Mouse (Mus musculus): ENCODE data around the gene Mef2a. TPM values are rescaled to one million over a fixed set of nuclear protein-coding genes. Genes with fewer than 3 reads are reported as not detected.

Gene Mef2a
- polyA plus RNA-seq, 1 experiment from 2014 or later, result 23.7 TPM

DNA sequence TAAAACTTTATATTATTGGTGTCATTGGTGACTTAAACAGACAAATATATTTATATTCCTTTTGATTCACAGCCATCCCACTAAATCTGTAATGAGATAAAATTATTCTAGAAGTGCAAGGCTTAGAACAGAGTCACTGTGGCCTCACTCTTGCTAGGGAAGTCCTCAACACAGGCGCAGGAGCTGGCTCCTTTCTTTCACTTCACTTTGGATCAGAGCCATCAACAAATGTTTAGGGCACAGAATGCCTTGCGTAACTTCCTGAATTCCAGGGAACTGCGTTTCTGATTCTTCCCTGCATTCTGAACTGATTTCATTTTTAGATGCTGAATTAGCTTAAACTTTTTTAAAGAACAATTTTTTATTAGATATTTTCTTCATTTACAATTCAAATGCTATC, 130.7 kb downstream of the Mef2a start:
- Histone ChIP-seq H3K27ac (ENCODE audit: low read length) (no peak overlapping the region), H3K4me3 (ENCODE audit: low read length) (no peak overlapping the region), H3K9ac (ENCODE audit: low read depth, low read length) (no peak overlapping the region), H3K9me3 (ENCODE audit: control insufficient read depth, low read length) (no peaks in the 10 kb centered on the region), H3K4me2 (ENCODE audit: low read depth, low read length) (no peak overlapping the region), H3K36me3 (ENCODE audit: control insufficient read depth, insufficient read depth, low read length) (peaks cover 3% of the 10 kb centered on the region; the same call in 1 of the 2 replicates), H3K27me3 (replicated peaks; ENCODE audit: control insufficient read depth, insufficient read depth, low read length) (no peaks in the 10 kb centered on the region), H3K4me1 (ENCODE audit: control insufficient read depth, insufficient read depth, low read length) (no peaks in the 10 kb centered on the region)
- no peak for ATAC-seq
- 57% methylated on average over 3 of the region's 3 CpGs for WGBS

DNA sequence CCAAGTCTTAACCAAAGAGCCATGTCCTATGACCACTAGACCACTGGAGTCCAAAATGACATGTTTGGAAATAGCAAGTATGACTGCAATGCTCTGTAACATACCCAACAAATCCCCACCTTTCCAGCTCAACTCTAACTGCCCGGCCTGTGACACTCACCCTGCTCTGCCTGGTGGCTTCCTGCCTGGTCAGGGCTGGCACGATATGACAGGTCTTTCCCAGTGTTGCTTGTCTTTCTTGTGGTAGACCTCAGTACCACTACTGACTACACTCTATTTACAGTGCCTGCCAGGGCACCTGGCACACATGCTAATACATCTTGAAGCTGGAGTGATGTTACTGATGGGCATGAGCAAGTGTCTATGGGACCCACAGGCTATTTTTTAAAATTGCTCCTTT, 134.9 kb downstream of the Mef2a start:
- H3K4me3 ChIP-seq (ENCODE audit: low read length), result no peak overlapping the region
- no peaks in the 10 kb centered on the region for H3K4me1 ChIP-seq (ENCODE audit: control insufficient read depth, insufficient read depth, low read length)
- H3K27ac ChIP-seq (ENCODE audit: low read length), result no peak overlapping the region
- H3K36me3 ChIP-seq (ENCODE audit: control insufficient read depth, insufficient read depth, low read length), result peaks cover 8% of the 10 kb centered on the region; the same call in 1 of the 2 replicates
- H3K27me3 ChIP-seq (replicated peaks; ENCODE audit: control insufficient read depth, insufficient read depth, low read length), result no peaks in the 10 kb centered on the region
- no peak overlapping the region for H3K9ac ChIP-seq (ENCODE audit: low read depth, low read length)
- no peak overlapping the region for H3K4me2 ChIP-seq (ENCODE audit: low read depth, low read length)
- ATAC-seq, result no peak
- no peaks in the 10 kb centered on the region for H3K9me3 ChIP-seq (ENCODE audit: control insufficient read depth, low read length)
- 96% methylated on average over 2 of the region's 2 CpGs for WGBS

DNA sequence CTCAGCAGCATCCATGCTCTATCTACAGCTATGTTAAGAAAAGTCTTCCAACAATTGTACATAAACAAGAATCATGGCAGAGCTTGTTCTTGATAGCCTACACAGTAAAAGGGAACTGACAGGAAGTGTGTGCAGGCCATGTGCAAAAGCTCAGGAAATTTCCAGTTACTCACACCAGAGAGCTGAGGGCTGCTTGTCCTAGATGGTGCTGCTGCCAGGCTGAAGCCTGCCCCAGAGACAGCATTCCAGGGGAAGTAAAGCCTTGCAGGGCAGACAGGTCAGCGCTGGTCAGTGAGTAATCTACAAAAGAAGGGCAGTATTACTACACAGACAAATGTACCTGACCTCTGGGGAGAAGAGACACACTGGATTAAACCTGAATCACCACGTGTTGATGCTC, 136.3 kb downstream of the Mef2a start:
- H3K9ac ChIP-seq (ENCODE audit: low read depth, low read length), result no peak overlapping the region
- ATAC-seq, result no peak
- no peaks in the 10 kb centered on the region for H3K9me3 ChIP-seq (ENCODE audit: control insufficient read depth, low read length)
- H3K27me3 ChIP-seq (replicated peaks; ENCODE audit: control insufficient read depth, insufficient read depth, low read length), result no peaks in the 10 kb centered on the region
- no peak overlapping the region for H3K4me3 ChIP-seq (ENCODE audit: low read length)
- 93% methylated on average over 2 of the region's 2 CpGs for WGBS
- H3K27ac ChIP-seq (ENCODE audit: low read length), result no peak overlapping the region
- no peak overlapping the region for H3K4me2 ChIP-seq (ENCODE audit: low read depth, low read length)
- peaks cover 10% of the 10 kb centered on the region; the same call in 1 of the 2 replicates for H3K36me3 ChIP-seq (ENCODE audit: control insufficient read depth, insufficient read depth, low read length)
- H3K4me1 ChIP-seq (ENCODE audit: control insufficient read depth, insufficient read depth, low read length), result no peaks in the 10 kb centered on the region

DNA sequence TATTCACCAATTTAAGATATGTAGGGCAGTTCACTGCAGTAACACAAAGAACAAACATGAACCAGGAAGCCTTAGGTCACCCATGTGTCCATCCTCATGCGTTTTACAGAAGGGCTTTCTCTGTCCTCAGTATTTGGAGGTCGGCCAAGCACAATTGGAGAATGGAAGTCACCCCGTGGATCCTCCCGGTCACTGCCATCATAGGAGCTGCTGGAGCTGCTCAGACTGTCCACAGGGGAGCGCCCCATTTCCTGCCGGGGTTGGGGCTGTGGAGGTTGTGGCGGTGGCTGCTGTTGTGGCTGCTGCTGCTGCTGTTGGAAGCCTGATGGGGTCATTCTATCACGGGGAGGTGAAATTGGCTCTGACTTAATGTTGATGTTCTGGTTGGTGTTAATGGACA, 137.9 kb downstream of the Mef2a start:
- H3K27ac ChIP-seq (ENCODE audit: low read length), result no peak overlapping the region
- peaks cover 10% of the 10 kb centered on the region; the same call in 1 of the 2 replicates for H3K36me3 ChIP-seq (ENCODE audit: control insufficient read depth, insufficient read depth, low read length)
- H3K9me3 ChIP-seq (ENCODE audit: control insufficient read depth, low read length), result no peaks in the 10 kb centered on the region
- no peaks in the 10 kb centered on the region for H3K4me1 ChIP-seq (ENCODE audit: control insufficient read depth, insufficient read depth, low read length)
- no peak overlapping the region for H3K4me3 ChIP-seq (ENCODE audit: low read length)
- no peaks in the 10 kb centered on the region for H3K27me3 ChIP-seq (replicated peaks; ENCODE audit: control insufficient read depth, insufficient read depth, low read length)
- H3K4me2 ChIP-seq (ENCODE audit: low read depth, low read length), result no peak overlapping the region
- no peak for ATAC-seq
- 70% methylated on average over 8 of the region's 8 CpGs for WGBS
- no peak overlapping the region for H3K9ac ChIP-seq (ENCODE audit: low read depth, low read length)

DNA sequence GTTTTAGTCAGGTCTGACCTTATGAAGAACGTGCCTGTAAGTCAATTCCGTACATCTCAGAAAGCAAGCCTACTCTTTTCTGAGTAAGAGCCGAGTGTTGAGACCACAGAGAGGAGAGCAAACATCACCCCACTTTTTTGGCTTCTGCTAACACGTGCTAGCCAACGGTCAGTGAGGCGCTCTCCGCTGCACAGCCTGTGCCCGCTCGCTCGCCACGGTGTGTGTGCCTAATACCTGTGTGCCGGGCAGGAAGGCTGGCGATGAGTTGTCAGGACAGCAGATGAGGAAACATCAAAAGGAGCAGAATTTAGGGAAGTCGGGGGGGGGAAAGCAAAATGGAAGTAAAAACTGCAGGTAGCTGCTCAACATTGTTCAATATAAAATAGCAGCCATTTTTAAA, 140.2 kb downstream of the Mef2a start:
- 91% methylated on average over 14 of the region's 14 CpGs for WGBS
- no peaks in the 10 kb centered on the region for H3K27me3 ChIP-seq (replicated peaks; ENCODE audit: control insufficient read depth, insufficient read depth, low read length)
- no peak overlapping the region for H3K27ac ChIP-seq (ENCODE audit: low read length)
- H3K4me2 ChIP-seq (ENCODE audit: low read depth, low read length), result no peak overlapping the region
- no peak overlapping the region for H3K4me3 ChIP-seq (ENCODE audit: low read length)
- no peaks in the 10 kb centered on the region for H3K4me1 ChIP-seq (ENCODE audit: control insufficient read depth, insufficient read depth, low read length)
- H3K9me3 ChIP-seq (ENCODE audit: control insufficient read depth, low read length), result no peaks in the 10 kb centered on the region
- 0 out of 2 replicates have a peak, but pooled peaks cover 8% of the 10 kb centered on the region for H3K36me3 ChIP-seq (ENCODE audit: control insufficient read depth, insufficient read depth, low read length)
- ATAC-seq, result no peak
- no peak overlapping the region for H3K9ac ChIP-seq (ENCODE audit: low read depth, low read length)

DNA sequence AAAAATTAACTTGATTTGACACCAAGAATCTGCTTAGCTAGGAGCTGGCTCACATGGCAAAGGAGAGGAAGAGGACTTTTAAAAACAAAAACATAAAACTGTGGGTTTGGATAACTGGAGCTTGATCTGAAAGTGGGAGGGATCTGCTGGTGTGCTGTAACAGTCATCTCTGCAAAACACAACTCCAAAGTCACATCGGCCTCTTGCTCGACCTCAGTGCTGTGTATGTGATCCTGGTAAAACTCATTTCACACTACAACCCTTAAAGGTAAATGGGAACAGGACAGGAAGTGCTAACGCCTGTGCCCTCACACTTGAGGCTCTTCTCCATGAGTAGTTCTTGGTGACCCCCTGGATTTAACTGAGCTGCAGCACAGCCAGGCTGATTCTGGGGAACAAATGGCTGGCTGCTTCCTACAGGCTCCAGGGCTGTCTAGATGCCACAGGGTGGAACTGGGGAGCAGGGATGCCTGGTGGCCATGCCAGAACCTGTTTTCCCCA, 142.0 kb downstream of the Mef2a start:
- no peak overlapping the region for H3K9ac ChIP-seq (ENCODE audit: low read depth, low read length)
- H3K4me3 ChIP-seq (ENCODE audit: low read length), result no peak overlapping the region
- WGBS, result 81% methylated on average over 3 of the region's 3 CpGs
- no peaks in the 10 kb centered on the region for H3K4me1 ChIP-seq (ENCODE audit: control insufficient read depth, insufficient read depth, low read length)
- H3K4me2 ChIP-seq (ENCODE audit: low read depth, low read length), result no peak overlapping the region
- ATAC-seq, result no peak
- no peak overlapping the region for H3K27ac ChIP-seq (ENCODE audit: low read length)
- no peaks in the 10 kb centered on the region for H3K9me3 ChIP-seq (ENCODE audit: control insufficient read depth, low read length)
- H3K27me3 ChIP-seq (replicated peaks; ENCODE audit: control insufficient read depth, insufficient read depth, low read length), result no peaks in the 10 kb centered on the region
- H3K36me3 ChIP-seq (ENCODE audit: control insufficient read depth, insufficient read depth, low read length), result 0 out of 2 replicates have a peak, but pooled peaks cover 9% of the 10 kb centered on the region

DNA sequence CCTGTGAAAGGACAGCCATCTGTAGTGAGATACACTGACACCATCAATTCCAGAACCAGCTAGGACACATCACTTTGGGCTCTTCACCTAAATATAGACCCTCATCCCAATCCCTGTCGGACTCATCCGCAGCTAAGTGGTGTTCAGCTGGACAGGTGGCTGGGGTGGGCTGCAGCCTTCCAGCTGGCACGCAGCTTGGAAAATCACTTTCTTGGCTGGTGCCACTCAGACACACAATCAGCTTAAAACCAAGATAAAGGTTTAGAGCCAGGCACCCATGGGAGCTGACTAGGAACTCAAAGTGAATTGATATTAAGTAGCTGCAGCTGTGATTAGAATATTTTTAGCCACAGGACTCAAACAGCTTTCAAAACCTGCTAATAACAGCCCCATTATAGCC, 142.4 kb downstream of the Mef2a start:
- Histone ChIP-seq H3K27ac (ENCODE audit: low read length) (no peak overlapping the region), H3K9ac (ENCODE audit: low read depth, low read length) (no peak overlapping the region), H3K4me1 (ENCODE audit: control insufficient read depth, insufficient read depth, low read length) (no peaks in the 10 kb centered on the region), H3K36me3 (ENCODE audit: control insufficient read depth, insufficient read depth, low read length) (0 out of 2 replicates have a peak, but pooled peaks cover 9% of the 10 kb centered on the region), H3K27me3 (replicated peaks; ENCODE audit: control insufficient read depth, insufficient read depth, low read length) (no peaks in the 10 kb centered on the region), H3K4me2 (ENCODE audit: low read depth, low read length) (no peak overlapping the region), H3K4me3 (ENCODE audit: low read length) (no peak overlapping the region), H3K9me3 (ENCODE audit: control insufficient read depth, low read length) (no peaks in the 10 kb centered on the region)
- no peak for ATAC-seq
- 81% methylated on average over 3 of the region's 3 CpGs for WGBS

DNA sequence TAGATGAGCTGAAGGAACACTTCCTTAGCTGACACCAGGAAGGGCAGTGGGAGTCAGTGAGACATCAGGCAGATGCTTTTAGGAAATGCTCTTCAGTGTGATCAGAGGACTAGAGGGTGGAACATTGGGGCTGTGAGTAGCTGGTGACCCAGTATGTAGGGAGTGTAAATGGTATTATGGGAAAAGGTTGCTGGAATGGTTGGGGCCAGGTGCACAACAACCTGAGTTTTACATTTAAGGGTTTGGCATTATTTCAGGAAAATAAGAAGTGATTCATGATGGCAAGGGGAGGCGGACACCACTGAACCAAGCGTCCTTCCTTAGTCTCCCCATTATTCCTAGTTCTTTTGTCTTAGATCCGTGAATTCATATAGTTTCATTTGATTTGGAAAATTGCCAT, 143.0 kb downstream of the Mef2a start:
- H3K36me3 ChIP-seq (ENCODE audit: control insufficient read depth, insufficient read depth, low read length), result 0 out of 2 replicates have a peak, but pooled peaks cover 5% of the 10 kb centered on the region
- H3K9me3 ChIP-seq (ENCODE audit: control insufficient read depth, low read length), result no peaks in the 10 kb centered on the region
- H3K27ac ChIP-seq (ENCODE audit: low read length), result no peak overlapping the region
- no peak overlapping the region for H3K4me2 ChIP-seq (ENCODE audit: low read depth, low read length)
- no peak overlapping the region for H3K9ac ChIP-seq (ENCODE audit: low read depth, low read length)
- ATAC-seq, result no peak
- 86% methylated on average over 3 of the region's 3 CpGs for WGBS
- no peak overlapping the region for H3K4me3 ChIP-seq (ENCODE audit: low read length)
- no peaks in the 10 kb centered on the region for H3K27me3 ChIP-seq (replicated peaks; ENCODE audit: control insufficient read depth, insufficient read depth, low read length)
- H3K4me1 ChIP-seq (ENCODE audit: control insufficient read depth, insufficient read depth, low read length), result no peaks in the 10 kb centered on the region

DNA sequence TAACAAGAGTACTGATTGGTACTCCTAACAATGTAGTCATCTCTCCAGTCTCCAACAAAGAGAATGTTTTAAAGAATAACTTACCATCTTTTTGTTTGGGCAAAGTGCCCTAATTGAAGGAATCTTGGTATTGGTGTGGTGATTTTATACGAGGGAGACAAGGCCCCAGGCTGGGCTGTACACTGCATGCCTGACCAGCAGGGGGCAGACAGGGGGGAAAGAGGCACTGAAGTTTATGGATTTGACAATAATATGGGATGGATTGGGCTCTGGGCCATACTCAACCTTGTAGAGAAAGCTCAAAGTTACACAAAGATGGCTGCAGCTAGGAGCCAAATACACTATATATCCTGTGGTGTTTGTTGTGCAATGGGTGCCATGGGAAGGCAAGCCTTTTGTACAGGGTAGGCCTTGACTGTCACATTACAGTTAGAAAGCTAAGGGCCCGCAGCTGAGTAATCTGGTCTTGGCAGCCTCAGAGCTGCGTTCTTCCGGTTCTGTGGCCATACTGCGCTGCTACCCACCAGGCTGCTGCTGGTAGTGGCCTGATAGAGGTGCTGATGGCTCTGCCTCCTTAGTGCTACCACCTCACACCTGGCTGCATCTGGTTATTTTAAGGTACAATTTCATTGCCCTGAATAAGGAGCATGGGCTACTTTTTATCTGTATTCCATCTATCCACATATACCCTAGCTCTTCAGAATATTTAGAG, 143.6 kb downstream of the Mef2a start:
- Histone ChIP-seq H3K9ac (ENCODE audit: low read depth, low read length) (no peak overlapping the region), H3K4me3 (ENCODE audit: low read length) (no peak overlapping the region), H3K27ac (ENCODE audit: low read length) (no peak overlapping the region), H3K27me3 (replicated peaks; ENCODE audit: control insufficient read depth, insufficient read depth, low read length) (no peaks in the 10 kb centered on the region), H3K4me2 (ENCODE audit: low read depth, low read length) (no peak overlapping the region), H3K9me3 (ENCODE audit: control insufficient read depth, low read length) (no peaks in the 10 kb centered on the region), H3K36me3 (ENCODE audit: control insufficient read depth, insufficient read depth, low read length) (0 out of 2 replicates have a peak, but pooled peaks cover 5% of the 10 kb centered on the region), H3K4me1 (ENCODE audit: control insufficient read depth, insufficient read depth, low read length) (peaks cover under 1% of the 10 kb centered on the region; the same call in 1 of the 2 replicates)
- ATAC-seq, result peak; percentile 71
- 86% methylated on average over 5 of the region's 5 CpGs for WGBS

All from intestine, embryonic 16.5 days (tissue).